Mouse (Mus musculus) olfactory bulb, adult 2 months (tissue): Measurements from ENCODE around the gene Idh1.

Experiments used
- CTCF ChIP-seq: fragments of 200-500 bp; IDR thresholded peaks from 2 replicates; pipeline ENCODE4 v1.5.1; 2012; ENCODE audit warnings: low read depth, mild to moderate bottlenecking, low read length, moderate library complexity; ENCODE audit not compliant: insufficient read depth
- POLR2A ChIP-seq: fragments of 200-500 bp; IDR thresholded peaks from 2 replicates; pipeline ENCODE4 v1.6.1; 2012; ENCODE audit warnings: mild to moderate bottlenecking, low read depth, low read length, moderate library complexity; ENCODE audit not compliant: insufficient read depth

- TF ChIP-seq CTCF (no peak), POLR2A (no peak)
These were observed 12.1 kb upstream of the Idh1 start for GRCm38 (mm10) chr1:65198425-65198824.
